Mouse (Mus musculus): ENCODE results near the gene Mcm10. TPM values are rescaled to one million over a fixed set of nuclear protein-coding genes. Genes with fewer than 3 reads are reported as not detected.

Mcm10 gene
- polyA plus RNA-seq, 1 experiment from 2014 or later = 59.0 TPM

DNA sequence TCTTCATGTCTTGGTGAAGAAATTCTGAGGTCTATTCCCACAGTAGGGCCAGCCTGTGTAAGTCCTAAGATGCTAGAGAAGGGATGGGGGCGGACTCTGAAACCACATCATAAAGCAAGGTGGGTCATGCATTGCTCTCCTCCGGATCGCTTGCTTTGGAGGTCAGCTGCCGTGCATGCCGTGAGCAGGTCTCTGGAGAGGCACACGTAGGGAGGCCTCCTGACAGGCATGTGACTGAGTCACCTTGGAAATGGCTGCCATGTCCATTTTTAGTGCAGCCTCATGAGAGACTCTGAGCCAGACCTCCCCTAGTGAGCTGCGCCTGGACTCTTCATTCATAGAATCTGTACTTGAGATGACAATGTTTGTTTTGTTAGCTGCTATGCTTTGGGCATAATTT is 15.5 kb upstream of the Mcm10 start:
- H3K9me3 ChIP-seq (replicated peaks) = no peaks in the 10 kb centered on the region
- H3K4me1 ChIP-seq = peaks cover 12% of the 10 kb centered on the region
- WGBS (ENCODE audit: insufficient replicate concordance) = 87% methylated on average over 7 of the region's 7 CpGs
- no peaks in the 10 kb centered on the region for H3K27me3 ChIP-seq (replicated peaks)
- no peak overlapping the region for H3K4me2 ChIP-seq
- H3K4me3 ChIP-seq = no peak overlapping the region
- ATAC-seq = no peak
- peaks cover 59% of the 10 kb centered on the region for H3K36me3 ChIP-seq
- H3K27ac ChIP-seq = no peak overlapping the region
- H3K9ac ChIP-seq = no peak overlapping the region

DNA sequence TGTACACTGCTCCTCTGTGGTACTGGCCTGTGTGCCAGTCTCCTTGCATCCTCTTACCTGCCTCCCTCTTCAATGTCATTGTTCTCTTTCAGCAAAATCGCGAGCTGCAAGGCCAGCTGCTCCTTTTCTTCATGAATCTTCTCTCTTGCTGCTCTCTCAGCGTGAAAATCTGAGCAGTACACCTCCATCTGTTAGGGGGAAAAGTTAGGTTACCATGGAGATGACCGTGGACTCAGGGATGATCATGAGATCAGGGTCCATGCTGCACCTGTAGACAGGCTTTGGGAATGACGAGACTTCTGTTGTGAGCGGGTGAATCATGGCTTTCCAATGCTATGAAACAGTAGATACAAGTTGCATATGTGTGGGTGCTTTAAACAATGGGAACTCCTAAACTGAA is 14.5 kb upstream of the Mcm10 start:
- Histone ChIP-seq H3K27ac (0 out of 2 replicates have a peak overlapping the region, but pooled peaks have one; percentile 4), H3K4me3 (no peak overlapping the region), H3K9ac (no peak overlapping the region), H3K4me2 (no peak overlapping the region), H3K9me3 (replicated peaks) (no peaks in the 10 kb centered on the region), H3K4me1 (peaks cover 18% of the 10 kb centered on the region), H3K27me3 (replicated peaks) (no peaks in the 10 kb centered on the region), H3K36me3 (peaks cover 56% of the 10 kb centered on the region)
- no peak for ATAC-seq
- WGBS (ENCODE audit: insufficient replicate concordance) = 79% methylated on average over 6 of the region's 6 CpGs

DNA sequence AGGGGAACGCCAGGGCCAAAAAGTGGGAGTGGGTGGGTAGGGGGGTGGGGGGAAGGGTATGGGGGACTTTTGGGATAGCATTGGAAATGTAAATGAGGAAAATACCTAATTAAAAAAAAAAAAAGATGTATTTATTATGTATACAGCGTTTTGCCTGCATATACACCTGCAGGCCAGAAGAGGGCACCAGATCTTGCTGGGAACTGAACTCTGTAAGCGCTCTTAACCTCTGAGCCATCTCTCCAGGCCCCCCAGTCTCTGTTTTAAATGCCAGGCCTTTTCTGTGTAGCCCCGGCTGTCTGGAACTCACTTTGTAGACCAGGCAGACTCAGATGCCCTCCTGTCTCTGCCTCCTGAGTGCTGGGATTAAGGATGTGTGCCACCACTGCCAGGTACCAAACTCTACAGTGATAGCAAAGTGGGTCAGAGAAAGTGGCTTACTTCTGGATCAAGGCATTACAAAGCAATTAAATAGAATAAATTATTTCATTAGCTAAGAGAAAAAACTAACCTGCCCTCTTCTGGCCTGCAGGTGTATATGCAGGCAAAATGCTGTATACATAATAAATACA is 12.7 kb upstream of the Mcm10 start:
- Histone ChIP-seq H3K27ac (no peak overlapping the region), H3K4me1 (peaks cover 18% of the 10 kb centered on the region), H3K27me3 (replicated peaks) (no peaks in the 10 kb centered on the region), H3K9ac (no peak overlapping the region), H3K9me3 (replicated peaks) (no peaks in the 10 kb centered on the region), H3K36me3 (peaks cover 56% of the 10 kb centered on the region), H3K4me2 (no peak overlapping the region), H3K4me3 (no peak overlapping the region)
- ATAC-seq = peak; percentile 53; the same call in 1 of the 2 replicates
- 27% methylated on average over 4 of the region's 4 CpGs for WGBS (ENCODE audit: insufficient replicate concordance)

DNA sequence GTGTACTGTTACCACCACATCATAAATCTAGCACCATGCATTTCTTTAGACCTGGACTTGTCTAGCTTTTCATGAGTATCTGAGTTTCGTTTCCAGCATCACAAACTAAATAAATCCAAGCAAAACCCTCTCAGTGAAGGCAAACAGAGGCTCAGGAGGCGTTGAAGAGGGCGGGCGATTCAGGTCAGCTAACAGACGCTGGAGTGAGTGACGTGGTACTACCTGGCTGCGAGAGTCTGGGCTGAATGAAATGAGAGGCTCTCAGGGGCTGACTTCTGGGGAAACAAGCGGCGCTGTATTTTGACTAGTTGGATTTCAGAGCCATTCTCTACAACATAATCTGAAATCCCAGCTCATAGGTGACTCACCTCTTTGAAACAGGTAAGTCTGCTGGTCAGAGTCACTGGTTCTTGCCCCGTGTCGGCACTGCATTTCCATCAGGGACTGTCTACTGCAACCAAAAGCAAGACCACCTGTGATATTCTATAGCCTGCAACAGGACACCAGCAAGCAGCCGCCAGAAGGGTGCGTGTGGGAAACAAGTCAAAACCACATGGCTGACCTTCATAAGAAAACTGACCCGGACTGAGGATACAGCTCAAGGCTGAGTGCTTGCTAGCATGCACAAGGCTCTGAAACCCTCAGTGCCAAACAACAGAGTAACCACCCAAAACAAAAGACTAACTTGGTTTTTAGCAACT is 11.3 kb upstream of the Mcm10 start:
- peaks cover 52% of the 10 kb centered on the region for H3K36me3 ChIP-seq

DNA sequence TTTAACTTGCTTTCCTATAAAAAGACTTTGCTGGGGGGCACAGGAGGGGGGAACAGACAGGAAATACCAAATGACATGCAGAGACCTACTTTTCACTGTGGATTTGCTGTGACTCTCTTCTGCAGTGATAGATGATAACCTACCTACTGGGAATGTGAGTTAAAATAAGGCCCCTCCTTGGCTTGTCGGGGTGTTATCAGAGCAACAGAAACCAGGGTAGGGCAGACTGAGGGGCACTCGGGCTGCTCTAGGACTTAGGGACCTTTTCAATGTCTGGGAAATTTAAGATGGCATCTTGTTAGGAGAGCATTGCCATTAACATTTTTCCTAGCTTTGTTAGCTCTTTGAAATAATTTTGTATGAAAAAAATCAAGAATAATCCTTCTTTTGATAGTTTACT is 10.7 kb upstream of the Mcm10 start:
- 15% methylated on average over 2 of the region's 2 CpGs for WGBS (ENCODE audit: insufficient replicate concordance)
- Histone ChIP-seq H3K27me3 (replicated peaks) (no peaks in the 10 kb centered on the region), H3K36me3 (peaks cover 49% of the 10 kb centered on the region), H3K27ac (no peak overlapping the region), H3K9me3 (replicated peaks) (no peaks in the 10 kb centered on the region), H3K4me2 (no peak overlapping the region), H3K4me3 (no peak overlapping the region), H3K9ac (peak overlapping the region; percentile 17; the same call in 1 of the 2 replicates), H3K4me1 (peaks cover 18% of the 10 kb centered on the region)
- ATAC-seq = peak; percentile 66

More for the DNA sequence above, 11.3 kb upstream of the Mcm10 start:
- Histone ChIP-seq H3K9me3 (replicated peaks) (no peaks in the 10 kb centered on the region), H3K4me2 (no peak overlapping the region), H3K27ac (no peak overlapping the region), H3K9ac (no peak overlapping the region; the same call in none of the 2 replicates), H3K27me3 (replicated peaks) (no peaks in the 10 kb centered on the region), H3K4me3 (no peak overlapping the region), H3K4me1 (peaks cover 18% of the 10 kb centered on the region)
- ATAC-seq = no peak
- WGBS (ENCODE audit: insufficient replicate concordance) = 80% methylated on average over 14 of the region's 14 CpGs

DNA sequence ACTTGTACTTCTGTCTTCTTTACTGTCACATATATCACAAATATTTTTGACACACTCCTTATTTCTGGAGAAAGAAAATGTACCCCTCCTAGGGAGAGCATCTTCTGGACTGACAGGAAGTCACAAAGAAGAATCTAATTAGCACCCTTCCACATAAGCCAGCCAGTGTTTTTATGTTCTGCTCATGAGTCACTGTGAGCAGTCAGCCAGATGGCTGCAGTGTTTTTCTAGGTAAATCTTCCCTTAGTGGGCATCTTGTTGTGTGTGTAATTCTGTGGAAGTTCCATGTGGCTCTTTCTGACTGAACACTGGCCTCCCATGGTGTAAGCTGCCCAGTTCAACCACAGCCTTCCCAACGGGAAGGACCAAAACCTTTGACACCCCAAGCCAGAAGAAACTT is 7.1 kb upstream of the Mcm10 start:
- no peak overlapping the region for H3K4me2 ChIP-seq
- no peaks in the 10 kb centered on the region for H3K27me3 ChIP-seq (replicated peaks)
- peaks cover 31% of the 10 kb centered on the region for H3K36me3 ChIP-seq
- no peak for ATAC-seq
- WGBS (ENCODE audit: insufficient replicate concordance) = 61% methylated on average over 1 of the region's 1 CpGs
- H3K27ac ChIP-seq = no peak overlapping the region
- H3K9me3 ChIP-seq (replicated peaks) = no peaks in the 10 kb centered on the region
- no peak overlapping the region for H3K9ac ChIP-seq
- H3K4me3 ChIP-seq = no peak overlapping the region
- H3K4me1 ChIP-seq = peaks cover 20% of the 10 kb centered on the region

DNA sequence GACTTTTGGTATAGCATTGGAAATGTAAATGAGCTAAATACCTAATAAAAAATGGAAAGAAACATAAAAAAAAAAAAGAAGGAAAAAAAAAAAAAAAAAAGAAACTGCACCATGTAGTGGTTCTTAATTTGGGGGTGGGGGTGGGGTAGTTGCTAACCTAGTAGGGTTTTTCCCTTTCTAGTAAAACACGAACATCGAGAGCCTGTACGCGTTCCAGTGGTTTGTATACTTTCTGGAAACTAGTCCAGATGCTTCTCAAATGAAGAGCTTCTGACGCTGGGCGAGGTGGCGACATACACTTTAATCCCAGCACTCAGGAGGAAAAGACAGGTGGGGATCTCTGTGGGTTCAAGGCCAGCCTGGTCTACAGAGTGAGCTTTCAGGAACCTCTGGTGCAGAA is 4.3 kb upstream of the Mcm10 start:
- H3K9ac ChIP-seq = no peak overlapping the region
- H3K27me3 ChIP-seq (replicated peaks) = no peaks in the 10 kb centered on the region
- no peaks in the 10 kb centered on the region for H3K9me3 ChIP-seq (replicated peaks)
- 85% methylated on average over 7 of the region's 7 CpGs for WGBS (ENCODE audit: insufficient replicate concordance)
- peaks cover 18% of the 10 kb centered on the region for H3K36me3 ChIP-seq
- ATAC-seq = no peak
- H3K4me1 ChIP-seq = peaks cover 18% of the 10 kb centered on the region
- no peak overlapping the region for H3K4me2 ChIP-seq
- H3K4me3 ChIP-seq = no peak overlapping the region
- H3K27ac ChIP-seq = no peak overlapping the region

DNA sequence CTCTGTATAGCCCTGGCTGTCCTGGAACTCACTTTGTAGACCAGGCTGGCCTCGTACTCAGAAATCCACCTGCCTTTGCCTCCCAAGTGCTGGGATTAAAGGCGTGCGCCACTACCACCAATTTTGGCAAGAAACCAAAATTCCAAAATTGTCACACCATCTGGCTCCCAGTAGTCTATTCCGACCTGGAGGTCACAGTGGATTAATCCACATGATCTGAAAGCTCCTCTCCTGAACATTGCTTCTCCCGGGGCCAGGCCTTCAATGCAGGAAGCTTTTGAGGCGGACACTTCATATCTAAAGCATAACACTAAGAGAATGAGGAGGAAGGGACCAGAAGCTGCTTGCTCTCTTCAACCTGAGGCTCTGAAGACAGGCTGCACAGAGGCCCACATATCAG is 2.9 kb upstream of the Mcm10 start:
- no peak overlapping the region for H3K9ac ChIP-seq
- H3K4me1 ChIP-seq = peaks cover 32% of the 10 kb centered on the region
- H3K36me3 ChIP-seq = peaks cover 8% of the 10 kb centered on the region
- no peak for ATAC-seq
- no peak overlapping the region for H3K27ac ChIP-seq
- WGBS (ENCODE audit: insufficient replicate concordance) = 87% methylated on average over 6 of the region's 6 CpGs
- H3K4me3 ChIP-seq = no peak overlapping the region
- H3K9me3 ChIP-seq (replicated peaks) = no peaks in the 10 kb centered on the region
- H3K4me2 ChIP-seq = no peak overlapping the region
- H3K27me3 ChIP-seq (replicated peaks) = no peaks in the 10 kb centered on the region

DNA sequence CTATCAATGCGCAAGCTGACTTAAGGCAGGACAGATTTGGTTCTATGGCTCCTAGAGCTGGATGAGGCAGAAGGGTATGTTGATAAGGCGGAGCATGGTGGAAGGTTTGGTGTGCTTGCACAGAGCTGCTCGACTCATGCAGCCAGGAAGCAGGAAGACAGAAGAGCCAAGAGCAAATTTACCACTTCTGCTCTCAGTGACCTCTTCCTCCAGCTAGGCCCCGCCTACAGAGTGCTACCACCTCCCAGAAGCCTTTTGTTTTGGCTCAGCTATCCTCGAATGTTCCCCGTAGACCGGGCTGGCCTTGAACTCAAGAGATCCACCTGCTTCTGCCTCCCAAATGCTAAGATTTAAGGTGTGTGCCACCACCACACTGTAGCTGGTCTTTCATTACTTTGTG is 2.0 kb upstream of the Mcm10 start:
- peaks cover 34% of the 10 kb centered on the region for H3K4me1 ChIP-seq
- H3K27ac ChIP-seq = 0 out of 2 replicates have a peak overlapping the region, but pooled peaks have one; percentile 20
- WGBS (ENCODE audit: insufficient replicate concordance) = 51% methylated on average over 7 of the region's 7 CpGs
- no peaks in the 10 kb centered on the region for H3K27me3 ChIP-seq (replicated peaks)
- ATAC-seq = no peak
- no peaks in the 10 kb centered on the region for H3K9me3 ChIP-seq (replicated peaks)
- peaks cover 11% of the 10 kb centered on the region for H3K36me3 ChIP-seq
- no peak overlapping the region for H3K9ac ChIP-seq
- no peak overlapping the region for H3K4me2 ChIP-seq
- H3K4me3 ChIP-seq = no peak overlapping the region

DNA sequence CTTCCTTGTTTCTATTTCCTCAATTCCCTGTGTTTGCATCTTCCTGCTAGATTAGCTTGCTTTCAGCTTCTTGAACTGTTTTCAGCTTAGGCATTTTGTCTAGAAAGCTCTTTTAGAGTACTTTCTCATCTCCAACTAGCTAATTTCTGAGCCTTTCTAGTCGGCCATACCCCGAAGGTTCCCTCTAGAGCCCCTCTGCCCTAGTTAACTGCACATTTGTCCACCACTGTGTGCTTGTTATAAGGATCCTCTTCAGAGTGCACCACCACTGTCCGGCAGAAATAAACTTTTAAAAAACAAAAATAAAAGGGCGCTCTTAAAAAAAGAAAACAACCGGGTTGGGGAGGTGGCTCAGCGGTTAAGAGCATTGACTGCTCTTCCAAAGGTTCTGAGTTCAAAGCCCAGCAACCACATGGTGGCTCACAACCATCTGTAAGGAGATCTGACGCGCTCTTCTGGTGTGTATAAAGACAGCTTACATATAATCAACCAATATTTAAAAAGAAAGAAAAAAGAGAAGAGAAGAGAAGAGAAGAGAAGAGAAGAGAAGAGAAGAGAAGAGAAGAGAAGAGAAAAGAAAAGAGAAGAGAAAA is 597 bp downstream of the Mcm10 start:
- no peaks in the 10 kb centered on the region for H3K9me3 ChIP-seq (replicated peaks)
- no peaks in the 10 kb centered on the region for H3K27me3 ChIP-seq (replicated peaks)
- peak overlapping the region; percentile 88 for H3K4me3 ChIP-seq
- H3K4me2 ChIP-seq = peak overlapping the region; percentile 74
- ATAC-seq = no peak; the same call in 1 of the 2 replicates
- WGBS (ENCODE audit: insufficient replicate concordance) = 8% methylated on average over 8 of the region's 8 CpGs
- H3K36me3 ChIP-seq = peaks cover 36% of the 10 kb centered on the region
- peak overlapping the region; percentile 64 for H3K27ac ChIP-seq
- peaks cover 34% of the 10 kb centered on the region for H3K4me1 ChIP-seq
- H3K9ac ChIP-seq = peak overlapping the region; percentile 82

DNA sequence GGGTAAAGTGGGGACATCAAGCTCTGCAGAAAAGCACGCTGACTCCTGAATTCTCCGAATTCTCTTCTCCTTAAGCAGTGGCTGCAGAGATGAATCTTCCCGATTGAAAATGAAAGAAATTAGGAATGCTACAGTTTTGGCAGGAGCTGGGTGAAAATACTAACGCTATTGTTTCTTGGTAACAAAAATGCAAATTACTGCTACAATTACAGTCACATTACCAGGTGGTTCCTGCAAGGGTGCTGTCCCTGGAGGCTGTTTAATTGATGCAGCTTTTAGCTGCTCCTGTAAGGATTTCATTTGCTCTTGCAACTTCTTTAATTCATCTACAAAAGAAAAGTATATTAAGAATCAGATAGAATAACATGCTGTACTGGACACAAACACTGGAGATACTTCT is 5.5 kb downstream of the Mcm10 start:
- no peak overlapping the region for H3K9ac ChIP-seq
- ATAC-seq = no peak
- H3K9me3 ChIP-seq (replicated peaks) = no peaks in the 10 kb centered on the region
- H3K27ac ChIP-seq = no peak overlapping the region
- no peak overlapping the region for H3K4me3 ChIP-seq
- H3K4me2 ChIP-seq = no peak overlapping the region
- H3K27me3 ChIP-seq (replicated peaks) = no peaks in the 10 kb centered on the region
- H3K36me3 ChIP-seq = peaks cover 83% of the 10 kb centered on the region
- peaks cover 16% of the 10 kb centered on the region for H3K4me1 ChIP-seq
- WGBS (ENCODE audit: insufficient replicate concordance) = 89% methylated on average over 4 of the region's 4 CpGs

DNA sequence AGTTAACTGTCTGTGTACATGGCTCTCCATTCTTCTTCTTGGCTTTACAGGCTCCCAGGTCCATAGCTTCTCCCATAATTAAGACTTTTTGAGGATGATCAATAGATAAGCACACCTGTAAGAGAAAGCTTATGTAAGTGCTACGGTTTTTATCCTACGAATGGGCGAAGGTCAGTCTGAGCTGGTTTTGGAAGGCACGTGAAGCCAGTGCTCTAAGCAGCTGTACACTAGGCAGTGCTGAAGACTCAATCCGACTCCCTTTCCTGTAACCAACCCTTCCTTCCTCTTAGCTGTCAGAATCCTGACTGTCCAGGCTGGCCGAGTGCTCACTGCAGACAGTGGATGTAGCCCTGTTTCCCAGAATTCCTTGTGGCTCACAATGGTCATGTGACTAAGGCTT is 11.3 kb downstream of the Mcm10 start:
- no peak overlapping the region for H3K4me3 ChIP-seq
- ATAC-seq = no peak
- H3K36me3 ChIP-seq = peaks cover 98% of the 10 kb centered on the region
- no peak overlapping the region for H3K4me2 ChIP-seq
- H3K27me3 ChIP-seq (replicated peaks) = no peaks in the 10 kb centered on the region
- WGBS (ENCODE audit: insufficient replicate concordance) = 89% methylated on average over 6 of the region's 6 CpGs
- peaks cover 3% of the 10 kb centered on the region; the same call in 1 of the 2 replicates for H3K4me1 ChIP-seq
- no peak overlapping the region for H3K27ac ChIP-seq
- H3K9ac ChIP-seq = no peak overlapping the region
- no peaks in the 10 kb centered on the region for H3K9me3 ChIP-seq (replicated peaks)

Data from liver, embryonic 12.5 days (tissue).